Mouse (Mus musculus) midbrain, embryonic 12.5 days (tissue): ENCODE measurements at regions not wholly inside any gene's neighbourhood (a gene's known extent, or its start where the extent isn't known, plus 50 kb on each side); places are given as distances from the start of the nearest gene placed in this dataset.

Source experiments
- ATAC-seq: fragments of 200-750 bp; cut with Nextera tagmentation; 2 replicates; pipeline ENCODE4 v1.8.0; 2017; ENCODE audit warnings: low read depth, moderate TSS enrichment, moderate library complexity; ENCODE audit not compliant: low FRiP score
- H3K27ac ChIP-seq: fragments of 300-500 bp; sonication (generic); replicated peaks from 2 replicates; pipeline ENCODE4 v1.5.1; 2016; ENCODE audit warnings: mild to moderate bottlenecking
- H3K27me3 ChIP-seq: fragments of 300-500 bp; sonication (generic); 2 replicates; pipeline ENCODE4 v1.6.1; 2016; ENCODE audit warnings: mild to moderate bottlenecking
- H3K36me3 ChIP-seq: fragments of 300-500 bp; sonication (generic); 2 replicates; pipeline ENCODE4 v1.6.1; 2016
- H3K4me1 ChIP-seq: fragments of 300-500 bp; sonication (generic); 2 replicates; pipeline ENCODE4 v1.6.1; 2016
- H3K4me2 ChIP-seq: fragments of 300-500 bp; sonication (generic); replicated peaks from 2 replicates; pipeline ENCODE4 v1.6.1; 2016; ENCODE audit warnings: mild to moderate bottlenecking, moderate library complexity
- H3K4me3 ChIP-seq: fragments of 300-500 bp; sonication (generic); 2 replicates; pipeline ENCODE4 v1.5.1; 2016; ENCODE audit warnings: mild to moderate bottlenecking
- H3K9ac ChIP-seq: fragments of 300-500 bp; sonication (generic); replicated peaks from 2 replicates; pipeline ENCODE4 v1.6.1; 2016; ENCODE audit warnings: mild to moderate bottlenecking, moderate library complexity
- H3K9me3 ChIP-seq: fragments of 300-500 bp; sonication (generic); 2 replicates; pipeline ENCODE4 v1.6.1; 2016; ENCODE audit warnings: mild to moderate bottlenecking
- WGBS: fragments of 180-500 bp; shearing (Covaris S2); methylation state at CpG from one replicate; pipeline ENCODE4 v1.1.7; 2016; 5-methylcytosine and 5-hydroxymethylcytosine counted together

DNA sequence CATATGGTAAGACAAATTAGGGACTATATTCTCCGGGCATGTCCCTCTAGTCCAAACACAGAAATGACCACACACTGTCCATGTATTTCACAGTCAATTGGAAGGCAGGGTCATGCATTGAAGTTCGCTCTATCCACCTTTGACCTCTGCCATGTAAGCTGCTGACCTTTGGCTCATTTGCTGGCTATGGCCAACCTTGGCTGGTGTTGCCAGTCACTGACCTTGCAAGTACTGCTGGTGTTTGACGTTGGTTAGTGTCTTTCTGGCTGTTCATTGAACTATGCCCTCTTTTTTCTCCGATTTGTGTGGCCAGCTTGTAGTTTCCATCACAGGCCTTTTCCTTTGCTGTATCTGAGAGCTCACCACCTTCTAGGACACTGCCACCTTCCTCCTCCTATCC lies 97.3 kb upstream of the Cadm1 start:
- ATAC-seq: no peak
- H3K27ac ChIP-seq: no peak overlapping the region
- H3K9me3 ChIP-seq: no peaks in the 10 kb centered on the region
- H3K4me2 ChIP-seq: no peak overlapping the region
- no peak overlapping the region for H3K9ac ChIP-seq
- 86% methylated on average over 4 of the region's 4 CpGs for WGBS
- H3K4me1 ChIP-seq: peaks cover 7% of the 10 kb centered on the region; the same call in 1 of the 2 replicates
- no peaks in the 10 kb centered on the region for H3K36me3 ChIP-seq
- H3K27me3 ChIP-seq: peaks cover 8% of the 10 kb centered on the region; the same call in 1 of the 2 replicates
- no peak overlapping the region for H3K4me3 ChIP-seq

GRCm38 (mm10) chr9:47433185-47433584 lies 96.8 kb upstream of the Cadm1 start:
- H3K27ac ChIP-seq: no peak overlapping the region
- H3K4me3 ChIP-seq: no peak overlapping the region
- no peak for ATAC-seq
- H3K27me3 ChIP-seq: peaks cover 9% of the 10 kb centered on the region; the same call in 1 of the 2 replicates
- H3K9ac ChIP-seq: no peak overlapping the region
- 79% methylated on average over 2 of the region's 2 CpGs for WGBS
- peaks cover 7% of the 10 kb centered on the region; the same call in 1 of the 2 replicates for H3K4me1 ChIP-seq
- no peaks in the 10 kb centered on the region for H3K36me3 ChIP-seq
- H3K4me2 ChIP-seq: no peak overlapping the region
- H3K9me3 ChIP-seq: no peaks in the 10 kb centered on the region

DNA sequence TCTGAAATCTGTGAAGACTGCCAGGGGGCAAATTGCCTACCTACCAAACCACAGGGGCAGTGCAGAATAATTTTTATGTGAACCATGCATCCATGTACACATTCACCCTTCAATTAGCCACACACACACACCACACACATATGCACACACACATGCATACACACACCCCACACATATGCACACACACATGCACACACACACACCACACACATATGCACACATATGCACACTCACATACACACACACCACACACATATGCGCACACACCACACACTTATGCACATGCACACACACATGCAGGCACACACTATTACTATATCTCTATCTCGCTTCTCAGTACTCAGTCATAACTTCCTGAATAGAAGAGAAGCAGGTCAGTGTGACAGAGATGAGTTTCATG lies 95.9 kb upstream of the Cadm1 start:
- no peak overlapping the region for H3K4me2 ChIP-seq
- H3K27ac ChIP-seq: no peak overlapping the region
- H3K4me1 ChIP-seq: peaks cover 7% of the 10 kb centered on the region; the same call in 1 of the 2 replicates
- no peak overlapping the region for H3K9ac ChIP-seq
- H3K27me3 ChIP-seq: peaks cover 15% of the 10 kb centered on the region
- H3K4me3 ChIP-seq: no peak overlapping the region
- H3K36me3 ChIP-seq: no peaks in the 10 kb centered on the region
- 93% methylated on average over 2 of the region's 2 CpGs for WGBS
- H3K9me3 ChIP-seq: no peaks in the 10 kb centered on the region
- ATAC-seq: no peak

- no peak overlapping the region for H3K27ac ChIP-seq
- no peak overlapping the region for H3K4me2 ChIP-seq
- H3K36me3 ChIP-seq: no peaks in the 10 kb centered on the region
- 81% methylated on average over 4 of the region's 4 CpGs for WGBS
- peaks cover 35% of the 10 kb centered on the region for H3K27me3 ChIP-seq
- no peak overlapping the region for H3K4me3 ChIP-seq
- H3K9me3 ChIP-seq: no peaks in the 10 kb centered on the region
- peaks cover 18% of the 10 kb centered on the region for H3K4me1 ChIP-seq
- no peak for ATAC-seq
- no peak overlapping the region for H3K9ac ChIP-seq
Observed at GRCm38 (mm10) chr9:47438976-47439375, 91.0 kb upstream of the Cadm1 start.

GRCm38 (mm10) chr9:47439506-47439905 lies 90.5 kb upstream of the Cadm1 start:
- Histone ChIP-seq H3K36me3 (no peaks in the 10 kb centered on the region), H3K4me2 (peak overlapping the region; percentile 43), H3K27me3 (peaks cover 35% of the 10 kb centered on the region), H3K4me1 (peaks cover 18% of the 10 kb centered on the region), H3K9me3 (no peaks in the 10 kb centered on the region), H3K4me3 (peak overlapping the region; percentile 13; the same call in 1 of the 2 replicates), H3K9ac (peak overlapping the region; percentile 31; the same call in 1 of the 2 replicates), H3K27ac (no peak overlapping the region)
- WGBS: 33% methylated on average over 11 of the region's 11 CpGs
- ATAC-seq: no peak

- H3K4me1 ChIP-seq: peaks cover 15% of the 10 kb centered on the region
- H3K36me3 ChIP-seq: no peaks in the 10 kb centered on the region
- no peak overlapping the region for H3K27ac ChIP-seq
- no peak for ATAC-seq
- no peaks in the 10 kb centered on the region for H3K9me3 ChIP-seq
- peak overlapping the region; percentile 43 for H3K4me2 ChIP-seq
- H3K27me3 ChIP-seq: peaks cover 35% of the 10 kb centered on the region
- peak overlapping the region; percentile 13; the same call in 1 of the 2 replicates for H3K4me3 ChIP-seq
- peak overlapping the region; percentile 31; the same call in 1 of the 2 replicates for H3K9ac ChIP-seq
- 7% methylated on average over 6 of the region's 6 CpGs for WGBS
Observed at GRCm38 (mm10) chr9:47440128-47440527, 89.8 kb upstream of the Cadm1 start.

DNA sequence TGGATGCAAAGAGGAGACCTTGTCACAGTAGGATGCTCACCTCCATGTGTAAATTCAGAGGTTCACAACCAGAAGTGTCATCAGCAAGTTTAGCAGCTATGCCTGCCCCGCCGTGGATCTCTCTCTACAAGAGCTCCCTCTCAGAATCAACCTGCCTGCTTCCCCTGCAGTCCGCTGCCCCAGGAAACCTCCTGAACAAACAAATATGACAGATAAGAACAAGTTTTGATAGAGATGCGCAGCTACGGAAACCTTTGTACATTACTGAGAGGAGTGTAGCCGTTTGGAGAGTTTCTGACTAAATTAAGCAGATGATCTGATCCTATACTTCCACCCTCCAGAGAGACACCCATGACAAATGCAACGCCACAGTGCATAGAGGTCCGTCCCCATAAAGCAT lies 88.8 kb upstream of the Cadm1 start:
- H3K27me3 ChIP-seq: peaks cover 35% of the 10 kb centered on the region
- H3K4me2 ChIP-seq: no peak overlapping the region
- no peak overlapping the region for H3K4me3 ChIP-seq
- no peak for ATAC-seq
- H3K36me3 ChIP-seq: no peaks in the 10 kb centered on the region
- H3K4me1 ChIP-seq: peaks cover 11% of the 10 kb centered on the region
- no peak overlapping the region for H3K9ac ChIP-seq
- H3K27ac ChIP-seq: no peak overlapping the region
- H3K9me3 ChIP-seq: no peaks in the 10 kb centered on the region
- WGBS: 88% methylated on average over 8 of the region's 8 CpGs

GRCm38 (mm10) chr9:47444168-47444567 lies 85.8 kb upstream of the Cadm1 start:
- H3K4me1 ChIP-seq: peaks cover 11% of the 10 kb centered on the region
- peaks cover 19% of the 10 kb centered on the region; the same call in 1 of the 2 replicates for H3K27me3 ChIP-seq
- no peak overlapping the region for H3K4me2 ChIP-seq
- no peak for ATAC-seq
- 88% methylated on average over 2 of the region's 2 CpGs for WGBS
- H3K9me3 ChIP-seq: no peaks in the 10 kb centered on the region
- no peaks in the 10 kb centered on the region for H3K36me3 ChIP-seq
- H3K9ac ChIP-seq: no peak overlapping the region
- no peak overlapping the region for H3K4me3 ChIP-seq
- H3K27ac ChIP-seq: no peak overlapping the region

DNA sequence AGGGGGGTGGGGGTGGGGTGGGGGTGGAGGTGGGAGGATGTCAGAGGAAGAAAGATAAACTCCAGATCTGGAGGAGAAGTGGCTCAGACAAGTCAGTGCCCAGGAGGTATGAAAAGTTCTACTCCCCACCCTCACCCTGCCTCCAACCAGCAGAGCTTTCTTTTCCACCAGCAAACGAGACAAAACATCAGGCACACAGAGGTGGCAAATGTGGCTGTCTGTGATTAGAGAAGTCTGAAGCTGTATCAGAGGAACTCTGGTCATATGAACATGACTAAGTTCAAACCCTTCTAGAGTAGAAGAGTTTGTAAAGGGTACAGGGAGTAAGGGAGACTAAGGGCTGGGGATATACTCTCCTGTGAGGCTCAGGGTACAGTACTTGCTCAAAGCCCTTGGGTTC lies 85.2 kb upstream of the Cadm1 start:
- no peak overlapping the region for H3K9ac ChIP-seq
- H3K27ac ChIP-seq: no peak overlapping the region
- H3K4me2 ChIP-seq: no peak overlapping the region
- H3K36me3 ChIP-seq: no peaks in the 10 kb centered on the region
- no peak overlapping the region for H3K4me3 ChIP-seq
- 41% methylated on average over 1 of the region's 1 CpGs for WGBS
- peaks cover 6% of the 10 kb centered on the region for H3K4me1 ChIP-seq
- no peaks in the 10 kb centered on the region for H3K9me3 ChIP-seq
- ATAC-seq: no peak
- peaks cover 19% of the 10 kb centered on the region; the same call in 1 of the 2 replicates for H3K27me3 ChIP-seq

- ATAC-seq: no peak
- WGBS: 80% methylated on average over 6 of the region's 6 CpGs
- H3K4me1 ChIP-seq: peaks cover 3% of the 10 kb centered on the region; the same call in 1 of the 2 replicates
- no peak overlapping the region for H3K9ac ChIP-seq
- H3K36me3 ChIP-seq: no peaks in the 10 kb centered on the region
- H3K27me3 ChIP-seq: peaks cover 19% of the 10 kb centered on the region; the same call in 1 of the 2 replicates
- no peaks in the 10 kb centered on the region for H3K9me3 ChIP-seq
- H3K27ac ChIP-seq: no peak overlapping the region
- H3K4me3 ChIP-seq: no peak overlapping the region
- no peak overlapping the region for H3K4me2 ChIP-seq
Observed at GRCm38 (mm10) chr9:47445332-47445731, 84.6 kb upstream of the Cadm1 start.

DNA sequence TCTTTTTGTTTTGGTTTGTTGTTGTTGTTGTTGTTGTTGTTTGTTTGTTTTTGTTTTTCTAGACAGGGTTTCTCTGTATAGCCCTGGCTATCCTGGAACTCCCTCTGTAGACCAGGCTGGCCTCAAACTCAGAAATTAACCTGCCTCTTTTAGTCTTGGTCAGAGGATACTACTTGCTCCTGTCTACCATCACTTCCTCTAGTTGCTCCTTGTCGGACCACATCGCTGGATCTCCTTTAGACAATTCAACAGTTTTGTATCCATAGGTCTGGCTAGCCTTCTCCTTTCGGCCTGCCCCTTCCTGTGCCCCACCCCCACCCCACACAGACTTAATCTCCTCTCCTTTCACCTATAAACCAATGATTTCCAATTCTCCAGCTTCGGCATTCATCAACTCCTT lies 77.2 kb upstream of the Cadm1 start:
- Histone ChIP-seq H3K4me3 (no peak overlapping the region), H3K4me1 (no peaks in the 10 kb centered on the region), H3K4me2 (no peak overlapping the region), H3K27me3 (no peaks in the 10 kb centered on the region; the same call in 1 of the 2 replicates), H3K36me3 (no peaks in the 10 kb centered on the region), H3K27ac (no peak overlapping the region), H3K9ac (no peak overlapping the region), H3K9me3 (no peaks in the 10 kb centered on the region)
- ATAC-seq: no peak
- WGBS: 72% methylated on average over 4 of the region's 4 CpGs

DNA sequence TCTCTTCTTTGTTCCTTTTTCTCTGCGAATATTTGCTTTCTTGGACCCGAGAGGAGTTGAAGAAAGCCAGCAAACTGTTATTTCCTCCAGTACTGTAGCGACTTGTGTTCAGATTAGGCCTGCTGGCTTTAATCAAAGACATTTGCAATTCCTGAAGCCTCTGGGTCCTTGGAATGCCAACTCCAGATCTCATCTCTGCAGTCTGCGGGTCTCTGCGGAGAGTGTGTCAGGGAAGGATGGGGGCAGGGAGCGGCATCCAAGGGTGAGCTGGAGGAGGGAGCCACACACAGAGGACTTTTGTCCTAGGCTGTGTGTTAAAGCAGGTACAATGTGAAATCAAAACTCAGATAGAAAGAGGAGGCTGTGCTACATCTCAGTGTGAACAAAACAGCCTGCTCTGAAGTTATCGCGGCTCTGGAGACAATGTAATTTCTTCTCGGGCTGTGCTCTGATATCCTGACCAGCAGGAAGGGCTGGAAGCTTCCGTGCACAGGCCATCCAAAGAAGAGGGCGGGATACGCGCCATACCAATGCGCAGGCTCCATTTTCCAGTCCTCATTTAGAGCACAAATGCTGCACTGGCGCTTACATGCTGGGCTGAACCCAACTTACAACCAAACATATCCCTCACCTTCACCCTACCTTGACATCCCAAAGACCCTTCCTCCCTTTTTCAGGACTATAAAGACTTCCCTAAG lies 71.1 kb upstream of the Cadm1 start:
- Histone ChIP-seq H3K9me3 (no peaks in the 10 kb centered on the region), H3K4me1 (no peaks in the 10 kb centered on the region), H3K4me2 (no peak overlapping the region), H3K27me3 (no peaks in the 10 kb centered on the region), H3K9ac (no peak overlapping the region), H3K27ac (no peak overlapping the region), H3K4me3 (no peak overlapping the region), H3K36me3 (no peaks in the 10 kb centered on the region)
- 55% methylated on average over 15 of the region's 15 CpGs for WGBS
- no peak for ATAC-seq
